Mouse (Mus musculus) R1 (cell line): ENCODE measurements at regions not wholly inside any gene's neighbourhood (a gene's known extent, or its start where the extent isn't known, plus 50 kb on each side); places are given as distances from the start of the nearest gene placed in this dataset.
"Not testable (repeated sequence)": the region's sequence is repeated elsewhere in the genome, so short reads cannot be mapped to it uniquely, and the experiment has no call there.

Experiments used
- DNase-seq: peaks from one replicate; pipeline ENCODE4 v3.0.0-alpha.2; 2018; ENCODE audit warnings: low read depth, low spot score

- not testable (repeated sequence) for DNase-seq
Measured at GRCm38 (mm10) chr12:47871738-47872137, 1053.0 kb upstream of the Nova1 start.

GRCm38 (mm10) chr12:47833793-47834192 lies 1015.1 kb upstream of the Nova1 start:
- DNase-seq: peak; percentile 3
